Mouse (Mus musculus) spleen, postnatal 14 days (tissue): ENCODE measurements around the gene Klk1b16.
"Not testable (repeated sequence)": the region's sequence is repeated elsewhere in the genome, so short reads cannot be mapped to it uniquely, and the experiment has no call there.

Experiments used
- DNase-seq, 2 experiments: peaks; one replicate each; pipeline ENCODE4 v3.0.0; 2021 to 2022; ENCODE audit warnings: low spot score in 2 of 2

Klk1b16 gene

DNA sequence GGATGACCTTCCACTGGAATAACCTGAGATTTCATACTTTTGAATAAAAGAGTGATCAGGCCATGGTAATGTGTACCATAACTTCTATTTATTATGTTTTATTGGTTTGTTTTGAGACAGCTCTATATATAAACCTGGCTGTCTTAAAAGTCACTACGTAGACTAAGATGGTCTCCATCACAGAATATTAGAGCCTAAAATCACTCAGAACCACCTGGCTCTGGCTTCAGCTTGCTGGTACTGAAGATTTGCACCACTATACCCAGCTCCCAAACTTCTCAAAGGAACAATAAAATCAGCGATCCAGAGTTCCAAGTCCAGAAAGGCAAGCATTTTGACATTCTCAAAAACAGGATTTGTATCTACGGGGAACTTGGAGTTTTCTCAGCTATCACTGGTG is at the start of gene Klk1b16:
Gene Klk1b16, plus strand, starts transcription at position 301 of the 400 bp plus-strand sequence.
- no peak for DNase-seq

- no peak for DNase-seq
Measured at GRCm38 (mm10) chr7:44096111-44096510, 40.5 kb upstream of the Klk1b16 start.

GRCm38 (mm10) chr7:44102028-44102427 is 34.5 kb upstream of the Klk1b16 start, which contains the start of gene Klk1b21:
Gene Klk1b21, plus strand, starts transcription at chr7:44102328.
- DNase-seq = not testable (repeated sequence)

- no peak for DNase-seq
Measured at GRCm38 (mm10) chr7:44112373-44112772, 24.2 kb upstream of the Klk1b16 start, which contains the start of gene Klk1b22. Gene Klk1b22, plus strand, starts transcription at chr7:44112673.

DNA sequence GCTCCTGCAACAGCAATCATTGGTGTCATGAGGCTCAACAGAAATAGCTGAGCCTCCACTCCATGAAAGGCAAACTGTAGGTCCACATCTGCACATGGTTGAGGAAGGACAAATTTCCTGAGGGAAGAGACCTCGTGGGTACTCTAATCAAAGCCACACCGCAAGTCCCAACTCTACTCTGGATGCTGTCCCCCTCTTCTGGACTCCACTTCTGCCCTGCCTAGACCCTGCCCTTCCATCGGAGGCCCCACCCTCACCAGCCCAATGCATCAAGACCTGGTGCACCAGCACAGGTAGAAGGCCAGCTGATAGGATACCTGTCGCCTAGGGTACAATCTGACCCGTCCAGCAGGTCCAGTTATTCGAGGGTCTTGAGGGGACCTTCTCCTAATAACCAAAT is 13.1 kb upstream of the Klk1b16 start:
- DNase-seq = no peak

DNA sequence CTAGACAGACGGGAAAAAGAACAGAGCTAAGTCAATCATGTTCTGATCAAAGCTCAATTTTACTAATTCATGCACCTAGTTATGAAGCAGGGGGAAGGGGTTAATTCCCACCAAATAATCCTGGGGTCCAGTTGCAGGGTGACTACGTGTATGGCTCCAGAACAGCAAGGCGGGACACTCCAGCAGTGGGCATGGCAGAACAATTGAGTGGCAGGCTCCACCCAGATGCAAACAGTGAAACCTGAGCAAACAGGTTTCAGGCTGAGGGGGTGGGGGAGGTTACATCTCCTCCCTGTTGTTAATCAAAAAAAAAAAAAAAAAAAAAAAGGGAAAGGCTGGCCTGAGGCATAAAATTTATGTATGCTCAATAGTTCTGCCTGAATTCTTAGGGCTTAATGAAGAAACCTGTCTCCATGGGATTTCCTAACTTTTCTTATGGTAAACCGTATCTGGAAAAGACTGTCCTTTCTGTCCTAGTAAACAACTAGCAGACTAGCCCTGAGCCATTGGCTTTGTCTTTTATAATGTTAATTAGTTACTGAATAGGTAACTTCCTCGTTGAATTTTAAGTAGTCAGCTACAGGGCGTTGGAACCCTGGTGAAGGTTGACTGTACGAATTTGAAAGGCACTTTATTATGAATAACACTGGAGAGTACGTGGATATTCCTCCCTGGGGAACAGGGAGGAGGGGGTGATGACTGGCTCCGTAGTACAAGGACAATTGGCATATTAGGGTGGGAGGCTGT is 42.9 kb downstream of the Klk1b16 start:
- no peak for DNase-seq

GRCm38 (mm10) chr7:44186516-44186915 is 49.9 kb downstream of the Klk1b16 start:
- not testable (repeated sequence) for DNase-seq

DNA sequence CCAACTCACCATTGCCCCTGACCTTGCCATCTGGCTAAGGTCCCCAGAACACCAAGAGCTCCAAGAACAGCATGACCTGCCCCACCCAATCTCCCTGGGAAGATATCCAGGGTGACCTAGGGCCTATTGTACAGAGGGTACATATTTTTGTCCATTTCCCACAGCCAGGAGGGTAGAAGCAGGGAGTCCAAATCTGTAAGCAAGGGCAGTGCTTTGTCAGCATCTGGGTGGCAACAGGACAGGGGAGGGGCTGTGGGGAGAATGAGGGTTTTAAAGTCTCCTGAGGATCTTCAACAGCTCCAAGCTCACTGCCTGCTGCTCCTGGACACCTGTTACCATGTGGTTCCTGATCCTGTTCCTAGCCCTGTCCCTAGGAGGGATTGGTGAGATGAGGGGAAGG is 51.4 kb downstream of the Klk1b16 start, which contains the start of gene Klk1b24:
Gene Klk1b24, plus strand, starts transcription at position 301 of the 400 bp plus-strand sequence.
- not testable (repeated sequence) for DNase-seq
